Mouse (Mus musculus): ENCODE measurements around the gene Slc37a3. TPM values are rescaled to one million over a fixed set of nuclear protein-coding genes. Genes with fewer than 3 reads are reported as not detected.

Slc37a3 gene
- total RNA-seq, 2 experiments from 2014 or later, result 70.8 to 79.2 TPM

GRCm38 (mm10) chr6:39331998-39332700 is 45.3 kb downstream of the Slc37a3 start:
- DNase-seq (ENCODE audit: low spot score in 2 of 2), result no peak
- intact Hi-C loops (cut with DNase I), result no loop called here

- intact Hi-C loops (cut with DNase I), result no loop called here
- DNase-seq (ENCODE audit: low spot score in 2 of 2), result no peak
Observed at GRCm38 (mm10) chr6:39330981-39331380, 46.5 kb downstream of the Slc37a3 start.

GRCm38 (mm10) chr6:39320286-39320685 is 57.2 kb downstream of the Slc37a3 start:
- DNase-seq (ENCODE audit: low spot score in 2 of 2), result no peak
- intact Hi-C loops (cut with DNase I), result no loop called here

- DNase-seq (ENCODE audit: low spot score in 2 of 2), result peak; percentile 67 to 73
- intact Hi-C loops (cut with DNase I), result loop anchor here (1.0 kb wide), 1 partner anchor 114 kb away; no protein-coding TSS in a partner anchor
Observed at GRCm38 (mm10) chr6:39319061-39319761, 58.3 kb downstream of the Slc37a3 start.

- intact Hi-C loops (cut with DNase I), result loop anchor here (1.0 kb wide), 1 partner anchor 113 kb away; no protein-coding TSS in a partner anchor
- DNase-seq (ENCODE audit: low spot score in 2 of 2), result peak in 1 of 2 experiments; percentile 36
Observed at GRCm38 (mm10) chr6:39318631-39319010, 58.9 kb downstream of the Slc37a3 start.

GRCm38 (mm10) chr6:39317854-39318630 is 59.4 kb downstream of the Slc37a3 start:
- DNase-seq (ENCODE audit: low spot score in 2 of 2), result peak; percentile 22 to 59
- intact Hi-C loops (cut with DNase I), result no loop called here

GRCm38 (mm10) chr6:39316089-39316488 is 61.4 kb downstream of the Slc37a3 start:
- intact Hi-C loops (cut with DNase I), result no loop called here

GRCm38 (mm10) chr6:39314461-39314860 is 63.0 kb downstream of the Slc37a3 start:
- DNase-seq (ENCODE audit: low spot score in 2 of 2), result no peak
- intact Hi-C loops (cut with DNase I), result no loop called here

More at GRCm38 (mm10) chr6:39316089-39316488, 61.4 kb downstream of the Slc37a3 start:
- DNase-seq (ENCODE audit: low spot score in 2 of 2), result no peak

GRCm38 (mm10) chr6:39311786-39312185 is 65.7 kb downstream of the Slc37a3 start:
- DNase-seq (ENCODE audit: low spot score in 2 of 2), result no peak
- intact Hi-C loops (cut with DNase I), result no loop called here

- intact Hi-C loops (cut with DNase I), result no loop called here
- no peak for DNase-seq (ENCODE audit: low spot score in 2 of 2)
Observed at GRCm38 (mm10) chr6:39304371-39304874, 73.1 kb downstream of the Slc37a3 start.

- DNase-seq (ENCODE audit: low spot score in 2 of 2), result no peak
- intact Hi-C loops (cut with DNase I), result no loop called here
Observed at GRCm38 (mm10) chr6:39301484-39301883, 76.0 kb downstream of the Slc37a3 start.

GRCm38 (mm10) chr6:39297079-39297478 is 80.4 kb downstream of the Slc37a3 start:
- DNase-seq (ENCODE audit: low spot score in 2 of 2), result no peak
- intact Hi-C loops (cut with DNase I), result no loop called here

- no peak for DNase-seq (ENCODE audit: low spot score in 2 of 2)
- intact Hi-C loops (cut with DNase I), result no loop called here
Observed at GRCm38 (mm10) chr6:39296474-39296873, 81.0 kb downstream of the Slc37a3 start.

GRCm38 (mm10) chr6:39295727-39296411 is 81.6 kb downstream of the Slc37a3 start:
- DNase-seq (ENCODE audit: low spot score in 2 of 2), result no peak
- intact Hi-C loops (cut with DNase I), result no loop called here

- DNase-seq (ENCODE audit: low spot score in 2 of 2), result no peak
- intact Hi-C loops (cut with DNase I), result no loop called here
Observed at GRCm38 (mm10) chr6:39289721-39290120, 87.8 kb downstream of the Slc37a3 start.

GRCm38 (mm10) chr6:39287782-39288181 is 89.7 kb downstream of the Slc37a3 start:
- no peak for DNase-seq (ENCODE audit: low spot score in 2 of 2)
- intact Hi-C loops (cut with DNase I), result no loop called here

- intact Hi-C loops (cut with DNase I), result no loop called here
- no peak for DNase-seq (ENCODE audit: low spot score in 2 of 2)
Observed at GRCm38 (mm10) chr6:39286732-39287083, 90.8 kb downstream of the Slc37a3 start.

- DNase-seq (ENCODE audit: low spot score in 2 of 2), result no peak
- intact Hi-C loops (cut with DNase I), result no loop called here
Observed at GRCm38 (mm10) chr6:39286053-39286731, 91.3 kb downstream of the Slc37a3 start.

- DNase-seq (ENCODE audit: low spot score in 2 of 2), result no peak
- intact Hi-C loops (cut with DNase I), result no loop called here
Observed at GRCm38 (mm10) chr6:39284836-39285235, 92.6 kb downstream of the Slc37a3 start.
